In genomic region chr14:101949114-101949513, GRCm38 (mm10) we compare ENCODE assay signal across 8 mouse cellular contexts.
DNase-seq lines count a peak whose midpoint lies in the region; TF ChIP-seq lines count a peak whose summit lies in the region.
"Had no signal": no experiment of that assay in that cellular context is flagged by ENCODE, and none has a peak within 500 bp of the region (broad histone marks: within the 10 kb centered on the region; RNA-seq: fewer than 3 reads in every experiment).

No protein-coding gene starts in this region.

- no peak overlapping the region for H3K4me3 ChIP-seq in layer of hippocampus, adult 2 months
- H3K4me3 ChIP-seq: embryonic facial prominence, embryonic 12.5 days had no signal

- no peak for DNase-seq in layer of hippocampus, adult 2 months (ENCODE audit: low spot score in 2 of 2)
- DNase-seq in layer of hippocampus, adult 9-10 months (ENCODE audit: low spot score) = no peak
- peak; percentile 20 for DNase-seq in MEL-GATA-1-ER (ENCODE audit: extremely low read depth, low read depth)
- peak; percentile 25 for DNase-seq in cerebellum, adult 8-10 months
- peak; percentile 44 for DNase-seq in hindlimb bud, embryonic 11.5 days (ENCODE audit: extremely low spot score, low read depth, low spot score)
- DNase-seq in mesoderm, embryonic 11.5 days (ENCODE audit: low read depth, low spot score) = peak; percentile 52
- DNase-seq in layer of hippocampus, postnatal 14 days (ENCODE audit: low spot score in 2 of 2) = no peak

- no peak overlapping the region for H3K27ac ChIP-seq in layer of hippocampus, adult 2 months
- H3K27ac ChIP-seq: embryonic facial prominence, embryonic 12.5 days had no signal

- TF ChIP-seq CTCF in layer of hippocampus, adult 2 months (conservative IDR thresholded peaks at IDR 0.05) = peak; percentile 81

Comparison
In these comparisons a context has a peak if more than half of its experiments do, and no peak if none do; other contexts are left out.
1. DNase-seq: peak in MEL-GATA-1-ER (single experiment), cerebellum, adult 8-10 months (single experiment), hindlimb bud, embryonic 11.5 days (single experiment) and mesoderm, embryonic 11.5 days (single experiment); none in layer of hippocampus, adult 2 months (0 of 2), layer of hippocampus, adult 9-10 months (single experiment) and layer of hippocampus, postnatal 14 days (0 of 2).